Mouse (Mus musculus) liver, embryonic 12.5 days (tissue): ENCODE data around the gene Sim1. TPM values are rescaled to one million over a fixed set of nuclear protein-coding genes. Genes with fewer than 3 reads are reported as not detected.

Experiments
- ATAC-seq: fragments of 200-750 bp; cut with Nextera tagmentation; 2 replicates; pipeline ENCODE4 v1.8.0; 2017; ENCODE audit warnings: moderate number of reproducible peaks, mild to moderate bottlenecking, moderate library complexity
- H3K27ac ChIP-seq: fragments of 300-500 bp; sonication (generic); 2 replicates; pipeline ENCODE4 v1.5.1; 2016; ENCODE audit warnings: mild to moderate bottlenecking
- H3K27me3 ChIP-seq: fragments of 300-500 bp; sonication (generic); replicated peaks from 2 replicates; pipeline ENCODE4 v1.6.1; 2016; ENCODE audit warnings: mild to moderate bottlenecking, moderate library complexity
- H3K36me3 ChIP-seq: fragments of 300-500 bp; sonication (generic); 2 replicates; pipeline ENCODE4 v1.6.1; 2016; ENCODE audit warnings: mild to moderate bottlenecking, moderate library complexity
- H3K4me1 ChIP-seq: fragments of 300-500 bp; sonication (generic); 2 replicates; pipeline ENCODE4 v1.6.1; 2016
- H3K4me2 ChIP-seq: fragments of 300-500 bp; sonication (generic); 2 replicates; pipeline ENCODE4 v1.6.1; 2016; ENCODE audit warnings: mild to moderate bottlenecking, moderate library complexity
- H3K4me3 ChIP-seq: fragments of 300-500 bp; sonication (generic); 2 replicates; pipeline ENCODE4 v1.5.1; 2016; ENCODE audit warnings: mild to moderate bottlenecking, moderate library complexity
- H3K9ac ChIP-seq: fragments of 300-500 bp; sonication (generic); 2 replicates; pipeline ENCODE4 v1.6.1; 2016; ENCODE audit warnings: mild to moderate bottlenecking, moderate library complexity
- H3K9me3 ChIP-seq: fragments of 300-500 bp; sonication (generic); replicated peaks from 2 replicates; pipeline ENCODE4 v1.6.1; 2016; ENCODE audit warnings: mild to moderate bottlenecking, moderate library complexity
- WGBS: fragments of 180-500 bp; shearing (Covaris S2); methylation state at CpG from one replicate; pipeline ENCODE4 v1.1.7; 2016; ENCODE audit not compliant: insufficient replicate concordance; 5-methylcytosine and 5-hydroxymethylcytosine counted together
- polyA plus RNA-seq: library from polyadenylated mRNA; unstranded; fragments of >200 nt; fragmentation: Nextera tagmentation; extraction: Ambion mirVana; gene quantifications from 2 replicates; pipeline ENCODE4 v1.2.1, GENCODE M21; 2016

Sim1 gene
- polyA plus RNA-seq: 0.02 TPM in 1 of 2 replicates, not detected in the other

DNA sequence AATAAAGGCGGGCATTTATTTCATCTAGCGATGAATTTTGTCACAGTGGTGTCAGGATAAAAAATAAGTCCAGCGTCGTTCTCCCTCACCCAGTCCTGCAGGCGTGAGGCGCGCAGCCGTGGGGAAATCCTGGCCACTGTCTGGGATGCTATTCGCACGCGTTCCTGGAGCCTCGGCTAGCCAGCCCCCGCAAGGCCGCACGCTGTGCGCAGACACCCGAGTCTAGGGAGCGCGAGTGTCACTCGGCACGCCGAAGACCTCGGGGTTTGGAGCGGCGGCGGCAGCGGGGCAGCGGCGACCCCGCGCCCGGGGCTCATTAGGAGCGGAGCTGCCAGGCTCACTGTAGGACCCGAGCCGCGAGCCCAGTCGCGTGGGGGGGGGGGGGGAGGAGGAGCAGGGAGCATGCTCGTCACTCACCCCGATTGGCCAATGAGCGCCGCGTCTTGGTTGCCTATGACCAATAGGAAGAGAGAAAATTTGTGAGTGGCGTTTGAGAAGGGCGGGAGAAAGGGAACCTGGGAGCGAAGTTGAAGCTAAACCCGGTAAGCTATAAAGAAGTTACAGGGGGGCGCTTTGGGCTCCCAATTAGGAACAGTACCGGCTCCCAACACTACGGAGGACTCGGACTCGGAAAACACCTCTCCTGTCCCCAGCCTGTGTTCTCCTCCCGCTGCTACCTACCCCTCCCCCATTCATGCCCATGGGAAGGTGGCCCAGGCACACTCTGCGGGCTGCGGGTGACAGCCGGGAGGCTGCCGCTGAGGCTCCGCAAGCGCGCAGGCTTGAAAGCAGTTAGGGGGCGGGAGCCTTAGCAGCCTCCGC lies at the start of gene Sim1:
TSS of gene Sim1 (plus strand) at position 585 of the 822 bp plus-strand sequence.
- WGBS: 1% methylated on average over 62 of the region's 62 CpGs
- H3K4me2 ChIP-seq: peak within 1 kb of the TSS; percentile 68
- H3K4me3 ChIP-seq: peak within 1 kb of the TSS; percentile 52
- no peaks in the 10 kb centered on the region for H3K9me3 ChIP-seq
- no peaks in the 10 kb centered on the region for H3K36me3 ChIP-seq
- H3K27ac ChIP-seq: no peak within 1 kb of the TSS
- peaks cover 94% of the 10 kb centered on the region for H3K27me3 ChIP-seq
- H3K4me1 ChIP-seq: peaks cover 14% of the 10 kb centered on the region
- no peak within 1 kb of the TSS for H3K9ac ChIP-seq
- ATAC-seq: peak; percentile 70

DNA sequence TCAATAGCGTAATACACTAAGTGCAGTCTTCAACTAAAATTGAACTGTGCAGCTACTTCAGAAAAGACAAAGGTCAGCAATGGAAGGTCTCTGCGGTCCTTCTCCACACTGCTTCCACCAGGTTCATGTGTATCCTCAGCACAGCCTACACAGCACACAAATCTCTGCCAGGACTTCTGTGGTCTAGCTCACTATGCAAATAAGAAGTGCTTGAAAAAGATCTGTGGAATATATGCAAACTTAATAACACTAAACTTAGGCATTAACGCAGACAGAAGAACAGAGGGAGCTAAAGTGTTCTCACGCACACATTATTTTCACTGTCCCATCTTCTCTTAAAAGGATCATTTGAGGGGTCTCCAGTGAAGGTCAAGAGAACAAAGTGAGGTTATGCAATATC lies 26.4 kb upstream of the Sim1 start:
- Histone ChIP-seq H3K27ac (no peak overlapping the region), H3K4me1 (no peaks in the 10 kb centered on the region), H3K9ac (no peak overlapping the region), H3K9me3 (no peaks in the 10 kb centered on the region), H3K27me3 (no peaks in the 10 kb centered on the region), H3K4me2 (no peak overlapping the region), H3K4me3 (no peak overlapping the region), H3K36me3 (no peaks in the 10 kb centered on the region)
- 46% methylated on average over 4 of the region's 4 CpGs for WGBS
- ATAC-seq: no peak

DNA sequence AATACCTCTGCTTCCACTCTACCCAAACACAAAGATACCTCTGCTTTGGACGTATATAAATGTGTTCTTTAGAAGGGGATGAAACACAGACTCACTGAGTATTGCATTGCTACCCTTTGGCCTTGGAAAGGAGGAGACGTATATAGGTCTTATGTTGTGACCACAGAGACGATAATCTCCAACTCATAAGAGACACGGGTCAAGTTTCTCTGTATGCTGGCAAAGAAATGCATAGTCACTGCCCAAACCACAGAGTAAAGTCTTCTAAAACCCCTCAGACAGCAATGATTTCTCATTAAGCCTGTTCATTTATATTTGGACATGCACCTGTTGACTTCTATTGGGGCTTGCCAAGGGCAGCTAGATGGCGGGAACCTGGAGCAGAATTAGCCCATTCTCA lies 17.6 kb upstream of the Sim1 start:
- no peak for ATAC-seq
- no peak overlapping the region for H3K4me2 ChIP-seq

DNA sequence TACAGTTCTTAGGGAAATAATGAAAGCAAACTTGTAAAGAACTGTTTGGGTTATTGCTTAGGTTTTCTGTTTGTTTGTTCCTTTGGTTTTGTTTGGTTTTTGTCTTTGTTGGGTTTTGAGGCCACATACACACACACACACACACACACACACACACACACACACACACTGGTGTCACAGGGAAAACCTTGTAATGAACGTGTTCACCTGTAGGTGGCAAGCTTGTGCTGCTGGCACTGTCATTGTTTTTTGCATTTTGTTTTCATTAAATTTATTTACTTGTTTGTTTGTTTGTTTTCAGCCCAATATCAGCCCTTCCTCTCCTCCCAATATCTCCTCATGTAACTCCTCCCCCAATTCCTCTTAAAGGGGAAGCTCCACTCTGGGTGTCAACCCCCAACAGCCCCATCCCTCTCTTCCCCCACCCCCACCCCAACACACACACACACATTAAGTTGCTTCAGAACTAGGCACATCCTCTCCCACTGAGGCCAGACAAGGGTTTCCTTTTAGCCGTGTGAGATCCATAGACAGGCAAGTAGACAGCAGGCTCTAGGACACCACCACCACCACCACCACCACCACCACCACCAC lies 13.0 kb upstream of the Sim1 start:
- H3K36me3 ChIP-seq: no peaks in the 10 kb centered on the region
- no peaks in the 10 kb centered on the region for H3K4me1 ChIP-seq
- no peak overlapping the region for H3K4me3 ChIP-seq
- no peak overlapping the region for H3K9ac ChIP-seq
- no peak overlapping the region for H3K27ac ChIP-seq
- H3K4me2 ChIP-seq: no peak overlapping the region
- ATAC-seq: no peak
- H3K9me3 ChIP-seq: no peaks in the 10 kb centered on the region
- WGBS: 15% methylated on average over 2 of the region's 2 CpGs
- H3K27me3 ChIP-seq: 0 out of 2 replicates have a peak, but pooled peaks cover 8% of the 10 kb centered on the region

More for the DNA sequence above, 17.6 kb upstream of the Sim1 start:
- no peak overlapping the region for H3K27ac ChIP-seq
- no peaks in the 10 kb centered on the region for H3K9me3 ChIP-seq
- no peak overlapping the region for H3K4me3 ChIP-seq
- H3K27me3 ChIP-seq: no peaks in the 10 kb centered on the region
- no peaks in the 10 kb centered on the region for H3K4me1 ChIP-seq
- no peak overlapping the region for H3K9ac ChIP-seq
- no peaks in the 10 kb centered on the region for H3K36me3 ChIP-seq
- WGBS: 28% methylated on average over 5 of the region's 5 CpGs

DNA sequence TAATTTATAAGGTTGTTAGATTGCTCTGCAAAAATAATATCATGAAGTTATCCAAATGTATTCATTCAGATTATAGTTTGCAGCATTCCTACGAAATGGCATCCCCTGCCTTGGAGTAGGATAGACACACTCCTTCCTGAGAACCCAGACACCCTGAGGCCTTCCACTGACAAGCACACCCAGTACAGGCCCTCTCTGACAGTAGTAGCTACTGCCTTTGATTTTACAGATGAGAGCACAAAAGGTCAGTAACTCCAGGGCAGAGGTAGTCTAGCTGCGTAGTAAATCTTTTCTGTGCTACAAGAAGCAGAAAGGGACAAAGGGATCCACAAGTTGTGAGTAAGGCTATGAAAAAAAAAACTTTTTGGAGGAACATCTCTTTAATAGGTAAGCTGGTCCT lies 12.2 kb upstream of the Sim1 start:
- H3K9ac ChIP-seq: no peak overlapping the region
- no peaks in the 10 kb centered on the region for H3K9me3 ChIP-seq
- no peak overlapping the region for H3K4me2 ChIP-seq
- H3K4me1 ChIP-seq: no peaks in the 10 kb centered on the region
- no peak overlapping the region for H3K27ac ChIP-seq
- ATAC-seq: no peak
- 0 out of 2 replicates have a peak, but pooled peaks cover 8% of the 10 kb centered on the region for H3K27me3 ChIP-seq
- H3K4me3 ChIP-seq: no peak overlapping the region
- WGBS: 70% methylated on average over 2 of the region's 2 CpGs
- no peaks in the 10 kb centered on the region for H3K36me3 ChIP-seq

DNA sequence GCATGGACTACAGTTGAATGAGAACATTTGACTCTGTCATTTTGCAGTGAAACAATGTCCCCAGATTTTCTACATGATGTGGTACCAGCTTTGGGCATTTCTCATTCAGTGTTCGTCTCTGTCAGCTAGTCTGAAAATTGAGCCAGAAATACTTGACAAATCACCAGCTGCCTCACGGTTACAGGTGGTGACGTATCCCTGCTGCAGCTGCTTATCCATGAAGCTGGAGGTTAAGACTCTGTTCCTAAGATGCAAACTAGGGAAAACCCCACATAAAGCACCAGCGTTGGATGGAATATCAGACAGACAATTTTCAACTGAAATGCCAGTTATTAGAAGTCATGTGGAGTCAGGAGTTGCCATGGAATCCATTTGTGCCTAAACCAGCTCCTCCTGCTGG lies 8.2 kb upstream of the Sim1 start:
- no peak overlapping the region for H3K27ac ChIP-seq
- no peak overlapping the region for H3K4me2 ChIP-seq
- no peaks in the 10 kb centered on the region for H3K36me3 ChIP-seq
- ATAC-seq: no peak
- H3K27me3 ChIP-seq: peaks cover 34% of the 10 kb centered on the region
- H3K9me3 ChIP-seq: no peaks in the 10 kb centered on the region
- H3K4me3 ChIP-seq: no peak overlapping the region
- no peak overlapping the region for H3K9ac ChIP-seq
- 57% methylated on average over 4 of the region's 4 CpGs for WGBS
- H3K4me1 ChIP-seq: no peaks in the 10 kb centered on the region

DNA sequence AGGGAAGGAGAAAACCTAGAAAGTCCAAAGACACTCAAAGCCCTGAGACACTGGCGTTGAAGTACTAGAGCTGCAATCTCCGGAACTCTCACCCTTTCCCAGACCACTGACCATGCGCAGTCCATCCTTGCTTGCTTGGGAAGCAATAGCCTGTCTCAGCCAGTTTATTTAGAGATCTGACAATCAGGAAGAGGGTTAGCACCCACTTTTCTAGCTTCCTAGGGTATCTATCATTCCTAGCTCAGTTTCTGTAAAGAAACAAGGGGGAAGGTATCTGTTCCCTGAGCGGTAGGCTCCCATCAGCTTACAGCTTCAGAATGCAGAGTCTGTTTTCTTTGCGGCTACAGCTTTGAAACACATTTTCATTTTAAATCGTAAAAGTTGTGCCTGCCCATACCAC lies 3.9 kb upstream of the Sim1 start:
- Histone ChIP-seq H3K4me2 (no peak overlapping the region), H3K36me3 (no peaks in the 10 kb centered on the region), H3K4me3 (no peak overlapping the region), H3K4me1 (peaks cover 14% of the 10 kb centered on the region), H3K27ac (no peak overlapping the region), H3K9me3 (no peaks in the 10 kb centered on the region), H3K27me3 (peaks cover 75% of the 10 kb centered on the region), H3K9ac (no peak overlapping the region)
- ATAC-seq: no peak
- WGBS: 17% methylated on average over 6 of the region's 6 CpGs

DNA sequence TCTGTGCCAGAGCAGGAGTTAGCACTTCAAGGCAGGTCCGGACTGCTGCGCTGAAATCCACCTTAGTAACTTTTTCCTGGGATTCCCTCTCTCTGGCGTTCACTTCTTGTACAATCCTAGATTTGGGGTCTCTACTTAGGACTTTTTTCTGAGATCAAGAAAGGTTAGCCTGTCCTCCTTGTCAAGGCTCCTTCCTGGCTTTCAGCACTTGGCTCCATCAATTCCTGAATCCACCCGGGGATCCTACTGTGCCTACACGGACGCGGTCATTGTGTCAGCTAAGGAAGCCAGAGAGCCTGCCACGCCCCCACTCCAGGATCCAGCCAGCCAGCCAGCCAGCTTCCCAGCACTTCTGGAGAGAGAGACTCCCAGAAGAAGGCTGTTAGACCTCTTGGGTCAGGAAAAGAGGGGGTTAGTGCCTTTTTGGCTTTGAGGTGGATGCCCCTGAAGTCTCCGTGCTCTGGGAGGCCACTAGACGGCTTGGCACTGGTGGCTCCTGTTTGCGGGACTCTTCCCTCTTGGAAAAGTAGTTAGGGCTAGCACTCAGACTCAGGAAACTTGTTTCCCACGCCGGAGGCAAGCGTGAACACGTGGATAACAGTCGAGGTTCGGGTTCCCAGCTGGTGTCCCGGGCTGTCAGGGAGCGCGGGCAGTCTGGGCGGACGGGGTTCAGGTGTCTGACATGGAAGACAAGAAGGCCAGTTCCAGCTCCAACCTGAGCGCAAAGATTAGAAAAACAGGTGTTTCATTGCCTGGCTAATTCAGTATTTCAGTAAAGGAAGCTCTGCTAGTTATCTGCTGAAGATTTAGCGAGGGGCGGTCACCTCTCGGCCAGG lies 2.5 kb upstream of the Sim1 start:
- H3K4me2 ChIP-seq: no peak overlapping the region
- H3K27ac ChIP-seq: no peak overlapping the region
- H3K4me3 ChIP-seq: no peak overlapping the region
- no peaks in the 10 kb centered on the region for H3K36me3 ChIP-seq
- H3K9ac ChIP-seq: no peak overlapping the region
- ATAC-seq: no peak
- peaks cover 84% of the 10 kb centered on the region for H3K27me3 ChIP-seq
- peaks cover 14% of the 10 kb centered on the region for H3K4me1 ChIP-seq
- H3K9me3 ChIP-seq: no peaks in the 10 kb centered on the region
- WGBS: 4% methylated on average over 26 of the region's 26 CpGs

DNA sequence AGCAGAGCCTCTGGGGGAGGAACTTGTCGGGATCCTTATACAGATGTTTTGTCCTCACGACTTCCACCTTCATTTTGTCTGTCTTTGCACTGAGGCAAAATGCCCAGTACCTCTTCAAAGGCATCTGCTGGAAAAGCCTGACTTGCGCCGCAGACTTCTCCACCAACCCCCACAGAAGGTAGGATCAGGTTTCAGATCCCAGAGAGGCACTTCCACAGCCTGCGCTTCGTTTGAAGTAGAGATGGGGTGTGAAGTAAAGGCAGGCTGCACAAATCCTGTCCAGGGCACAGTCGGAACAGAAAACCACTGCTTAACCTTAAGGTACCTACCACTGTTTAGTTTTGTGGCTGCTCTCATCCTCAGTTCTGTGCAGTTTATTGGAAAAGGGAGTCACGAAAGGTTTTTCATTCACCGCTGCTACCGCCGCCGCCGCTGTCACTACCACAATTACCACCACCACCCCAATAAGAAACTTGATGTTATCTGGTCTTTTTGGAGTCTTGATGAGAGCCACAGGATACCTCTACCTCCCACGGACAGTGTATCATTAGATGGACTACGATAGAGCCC lies 1.7 kb upstream of the Sim1 start:
- Histone ChIP-seq H3K4me3 (no peak overlapping the region), H3K9ac (no peak overlapping the region), H3K9me3 (no peaks in the 10 kb centered on the region), H3K36me3 (no peaks in the 10 kb centered on the region), H3K27ac (no peak overlapping the region), H3K4me1 (peaks cover 14% of the 10 kb centered on the region), H3K27me3 (peaks cover 92% of the 10 kb centered on the region), H3K4me2 (no peak overlapping the region)
- no peak for ATAC-seq
- WGBS: 2% methylated on average over 15 of the region's 15 CpGs

DNA sequence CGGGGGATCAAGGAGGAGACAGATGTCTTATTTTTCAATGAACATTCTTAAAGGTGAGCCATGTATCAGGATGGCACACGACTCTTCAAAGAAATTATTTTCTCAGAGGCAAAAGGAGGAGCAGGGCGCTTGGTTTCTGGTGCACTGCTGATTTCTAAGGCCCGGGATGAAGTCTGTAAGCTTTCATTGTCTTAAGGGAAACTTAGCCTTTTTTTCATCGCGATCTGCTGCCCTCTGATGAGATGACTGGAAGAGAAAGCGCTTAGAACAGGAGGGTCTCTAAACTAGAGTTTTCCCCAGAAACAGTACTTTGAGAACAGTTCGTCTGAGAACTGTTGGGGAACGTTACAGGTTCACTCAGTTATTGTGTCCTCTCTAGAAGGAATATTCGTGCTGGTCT lies 1.0 kb upstream of the Sim1 start:
- Histone ChIP-seq H3K9ac (no peak overlapping the region), H3K27me3 (peaks cover 98% of the 10 kb centered on the region), H3K4me3 (no peak overlapping the region; the same call in 1 of the 2 replicates), H3K27ac (no peak overlapping the region), H3K4me2 (no peak overlapping the region; the same call in 1 of the 2 replicates), H3K36me3 (no peaks in the 10 kb centered on the region), H3K9me3 (no peaks in the 10 kb centered on the region), H3K4me1 (peaks cover 14% of the 10 kb centered on the region)
- ATAC-seq: no peak
- WGBS: 2% methylated on average over 10 of the region's 10 CpGs

DNA sequence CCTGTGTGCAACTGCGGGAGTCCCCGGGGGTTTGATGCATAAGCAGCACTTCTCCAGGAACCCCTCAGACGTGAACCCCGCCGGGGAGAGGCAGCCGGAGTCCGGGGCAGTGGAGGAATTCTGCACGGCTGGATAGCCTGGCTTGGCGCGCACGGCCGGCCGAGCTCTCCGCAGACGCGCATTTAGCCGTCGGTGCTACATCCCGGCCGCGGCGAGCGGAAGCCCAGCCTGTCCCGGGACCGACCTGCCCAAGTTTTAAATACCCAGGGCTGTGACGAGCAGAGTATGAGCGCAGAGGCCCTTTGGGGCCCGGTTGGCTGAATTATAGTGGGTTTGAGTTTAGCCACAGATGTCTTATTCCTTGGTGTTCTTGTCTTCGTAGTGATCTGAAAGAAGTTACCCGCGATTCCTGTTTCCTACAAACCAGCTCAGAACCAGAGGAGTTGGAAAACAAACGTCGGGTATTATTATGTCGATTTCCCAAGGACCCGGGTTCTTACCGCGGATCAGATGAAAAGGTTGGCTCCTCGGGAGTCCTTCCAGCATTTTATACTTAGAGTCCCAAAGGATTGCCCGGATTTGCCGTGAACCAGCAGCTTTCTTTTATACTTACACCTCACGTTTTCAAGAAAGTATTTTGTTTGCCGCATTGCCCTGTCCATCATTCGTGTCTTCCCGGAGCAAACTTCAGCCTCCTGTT lies 687 bp downstream of the Sim1 start:
- Histone ChIP-seq H3K4me1 (peaks cover 14% of the 10 kb centered on the region), H3K36me3 (no peaks in the 10 kb centered on the region), H3K27ac (no peak overlapping the region), H3K4me3 (peak overlapping the region; percentile 52), H3K9me3 (no peaks in the 10 kb centered on the region), H3K27me3 (peaks cover 93% of the 10 kb centered on the region), H3K9ac (no peak overlapping the region), H3K4me2 (peak overlapping the region; percentile 68)
- no peak for ATAC-seq
- WGBS: 1% methylated on average over 44 of the region's 44 CpGs
